Mouse (Mus musculus): Measurements from ENCODE around the gene Thegl.
A peak's percentile ranks its signal among the peaks of the same experiment; 100 is the strongest.

Thegl gene

DNA sequence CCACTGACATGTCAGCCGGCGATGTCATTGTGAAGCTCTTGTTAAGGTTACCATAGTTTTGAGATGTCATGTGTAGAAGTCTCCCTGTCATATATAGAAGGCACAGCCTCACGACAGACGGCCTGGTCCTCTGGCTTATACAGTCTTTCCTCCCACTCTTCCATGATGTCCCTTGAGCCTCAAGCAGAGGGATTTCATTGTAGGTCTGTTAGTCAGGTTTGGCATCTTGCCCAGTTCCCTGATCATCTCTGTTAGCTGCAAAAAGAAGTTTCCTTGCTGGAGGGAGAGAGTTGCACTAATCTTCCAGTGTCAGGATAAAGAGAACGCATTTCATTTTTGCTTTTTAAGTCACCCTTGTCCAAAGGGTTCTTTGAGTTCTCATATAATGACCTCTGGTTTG, 36.8 kb downstream of the Thegl start:
- no peak for DNase-seq (ENCODE audit: low spot score)

DNA sequence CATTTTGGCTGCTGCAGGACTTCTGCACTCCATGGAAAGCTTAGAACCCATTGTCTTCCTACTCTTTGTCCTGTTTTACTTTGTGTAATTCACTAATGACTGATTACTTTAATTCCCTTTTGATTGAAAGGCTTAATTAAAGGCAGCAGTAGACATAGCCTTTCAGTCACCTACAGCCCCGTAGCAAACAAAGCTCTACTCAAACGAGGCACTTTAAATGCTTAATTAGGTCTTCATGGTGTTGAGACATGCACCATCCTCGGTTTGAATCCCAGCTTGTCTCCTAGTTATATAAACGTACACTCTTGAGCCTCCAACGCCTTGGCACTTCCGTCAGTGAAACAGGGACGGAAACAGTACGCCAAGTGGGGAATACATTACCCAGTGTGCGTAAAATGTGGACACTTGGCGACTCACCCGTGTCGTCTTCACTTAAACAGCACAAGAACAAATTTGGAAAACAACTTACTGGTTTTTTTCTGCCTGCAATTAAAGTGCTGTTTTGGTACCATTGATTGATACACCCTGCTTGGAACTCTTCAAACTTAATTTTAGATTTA, 41.1 kb downstream of the Thegl start:
- DNase-seq (ENCODE audit: low spot score): no peak

DNA sequence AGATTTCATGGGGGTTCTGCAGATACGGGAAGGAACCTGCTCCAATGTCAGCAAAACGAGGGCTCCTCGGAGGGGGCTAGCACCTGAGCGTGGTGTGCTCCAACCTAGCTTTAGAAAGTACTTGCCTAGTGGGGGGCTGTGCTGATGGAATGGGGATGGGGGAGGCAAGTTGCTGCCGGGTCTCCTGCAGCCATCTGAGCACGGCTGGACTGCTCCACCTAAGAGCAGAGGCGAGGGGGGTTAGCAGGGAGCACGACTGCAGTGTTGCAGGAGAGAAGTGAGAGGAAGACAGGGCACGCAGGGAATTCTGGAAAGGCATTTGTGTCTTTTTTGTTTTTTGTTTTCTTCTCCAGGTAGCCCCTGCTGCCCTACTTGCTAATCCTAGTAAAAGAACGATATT, 44.5 kb downstream of the Thegl start:
- DNase-seq (ENCODE audit: low spot score): no peak

DNA sequence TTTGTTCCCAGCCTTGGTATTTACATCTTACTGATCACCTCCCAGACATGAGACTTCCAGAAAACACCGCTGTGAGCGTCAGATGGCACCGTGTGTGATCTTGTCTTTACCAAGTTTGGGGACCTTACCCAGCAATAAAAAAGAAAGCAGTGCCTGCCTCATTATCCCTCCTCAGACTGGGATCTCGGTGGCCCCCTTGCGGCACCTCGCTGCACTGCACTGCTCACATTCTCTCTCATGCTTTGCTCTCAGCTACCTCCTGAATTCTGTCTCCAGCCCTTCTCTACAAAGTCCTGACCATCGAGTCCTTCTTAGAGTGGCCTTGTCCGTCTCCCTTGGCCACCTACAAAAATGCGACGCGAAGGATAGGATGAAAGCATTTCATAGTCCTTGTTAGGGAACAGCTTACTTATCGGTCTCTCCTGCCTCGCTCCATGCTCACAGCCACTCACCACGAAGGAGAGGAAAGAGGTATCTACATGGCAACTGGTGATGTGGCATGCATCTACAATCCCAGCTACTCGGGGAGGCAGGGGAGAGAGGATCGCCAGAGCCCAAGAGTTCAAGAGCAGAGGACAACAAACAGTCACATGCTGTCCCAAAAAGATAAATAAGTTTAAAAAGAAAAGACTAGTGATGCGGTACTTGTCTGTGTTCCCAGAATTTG, 45.7 kb downstream of the Thegl start:
- DNase-seq (ENCODE audit: low spot score): peak; percentile 72

DNA sequence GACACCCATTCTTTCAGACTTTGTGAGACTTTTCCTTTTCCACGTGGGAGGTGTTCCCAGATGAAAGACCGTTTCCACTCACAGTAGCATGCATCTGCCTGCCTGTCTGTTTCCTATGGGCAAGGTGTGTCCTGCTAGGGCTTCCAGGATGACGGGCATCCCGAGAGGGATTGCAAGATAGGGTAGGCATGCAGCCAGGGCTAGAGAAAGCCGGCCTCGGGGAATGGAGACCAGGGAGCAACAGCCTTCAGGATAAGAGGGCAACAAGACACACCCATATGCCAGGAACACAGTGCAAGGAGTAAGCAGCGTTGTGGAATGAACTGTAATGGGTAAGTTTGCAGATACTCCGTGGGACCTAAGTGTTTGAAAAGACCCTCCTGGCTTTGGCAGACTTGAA, 51.5 kb downstream of the Thegl start:
- no peak for DNase-seq (ENCODE audit: low spot score)

DNA sequence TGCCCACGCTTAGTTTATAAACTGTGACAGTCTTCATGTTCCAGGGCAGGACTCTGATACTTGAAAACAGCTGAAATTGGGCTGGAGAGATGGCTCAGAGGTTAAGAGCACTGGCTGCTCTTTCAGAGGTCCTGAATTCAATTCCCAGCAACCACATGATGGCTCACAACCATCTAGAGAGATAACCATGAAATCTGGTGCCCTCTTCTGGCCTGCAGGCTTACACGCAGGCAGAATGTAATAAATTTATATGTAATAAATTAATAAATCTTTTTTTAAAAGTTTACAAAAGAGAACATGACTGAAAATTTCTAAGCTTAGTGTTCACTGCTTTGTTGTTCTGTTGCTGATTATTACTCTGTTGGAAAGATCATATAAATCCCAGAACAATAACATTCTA, 55.2 kb downstream of the Thegl start:
- DNase-seq (ENCODE audit: low spot score): no peak

DNA sequence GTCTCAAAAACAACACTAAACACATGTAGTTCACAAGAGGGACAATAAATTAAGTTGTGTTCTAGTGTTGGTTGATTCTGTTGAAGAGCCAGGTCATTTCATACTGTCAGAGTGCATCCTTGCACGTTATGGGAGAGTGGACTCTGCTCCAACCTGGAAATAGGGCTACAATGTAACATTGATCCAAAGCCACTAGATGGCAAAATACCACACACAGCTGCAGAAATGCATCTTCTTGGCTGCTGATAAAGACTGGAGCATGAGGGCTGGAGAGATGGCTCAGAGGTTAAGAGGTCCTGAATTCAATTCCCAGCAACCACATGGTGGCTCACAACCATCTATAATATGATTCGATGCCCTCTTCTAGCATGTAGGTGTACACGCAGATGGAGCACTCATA, 55.8 kb downstream of the Thegl start:
- DNase-seq (ENCODE audit: low spot score): no peak

DNA sequence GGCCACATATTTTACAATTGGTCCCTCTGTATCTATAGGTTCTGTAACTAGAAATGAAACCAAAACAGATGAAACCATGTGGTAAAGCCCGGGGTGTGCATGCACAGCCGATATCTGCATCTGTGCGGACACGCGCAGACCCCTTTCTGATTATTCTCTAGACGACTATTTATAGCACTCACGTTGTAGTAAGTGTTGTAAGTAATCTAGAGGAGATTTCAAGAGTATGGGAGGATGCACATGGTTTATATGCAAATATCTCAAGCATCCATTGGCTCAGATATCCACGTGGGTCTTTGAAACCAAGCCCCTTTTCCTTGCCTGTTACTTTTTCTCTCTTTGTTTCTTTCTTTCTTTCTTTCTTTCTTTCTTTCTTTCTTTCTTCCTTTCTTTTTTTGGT, 58.0 kb downstream of the Thegl start:
- DNase-seq (ENCODE audit: low spot score): no peak

DNA sequence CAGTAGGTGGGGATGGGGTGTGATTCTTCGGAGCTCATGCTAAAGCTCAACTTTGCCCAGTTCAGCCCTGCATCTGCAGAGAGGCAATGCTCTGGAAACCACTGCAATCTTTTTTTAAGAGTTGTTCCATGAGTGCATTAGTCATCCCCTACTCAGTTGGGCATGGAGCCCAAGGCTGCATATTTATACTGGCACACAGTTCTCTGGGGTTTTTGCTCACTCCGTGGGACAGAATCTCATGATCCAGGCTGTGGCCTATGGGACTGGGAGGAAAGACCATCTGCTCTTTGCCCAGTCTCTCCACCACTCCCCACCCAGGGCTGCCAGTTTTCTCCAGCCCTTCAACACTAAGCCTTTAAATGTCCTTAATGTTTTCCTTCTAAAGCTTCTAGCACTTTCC, 59.1 kb downstream of the Thegl start:
- peak; percentile 66 for DNase-seq (ENCODE audit: low spot score)

DNA sequence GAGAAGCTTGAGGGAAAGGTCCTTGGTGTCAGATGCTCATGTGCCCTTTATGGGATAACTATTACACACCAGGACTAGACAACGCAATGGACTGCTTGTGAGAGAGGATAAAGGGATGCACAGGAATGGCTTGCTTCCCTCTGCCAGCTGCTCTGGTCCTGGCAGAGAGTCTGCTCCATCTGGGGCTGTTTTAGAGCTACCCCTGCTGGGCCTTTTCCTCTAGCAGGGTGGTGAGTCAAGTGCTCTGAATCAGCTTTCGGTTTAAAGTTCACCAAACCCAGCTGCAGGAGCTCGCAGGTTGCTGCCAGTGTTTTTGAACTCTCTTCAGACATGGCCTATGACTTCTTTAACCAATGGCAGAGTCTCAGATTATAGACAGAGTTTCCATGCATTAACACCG, 60.1 kb downstream of the Thegl start:
- no peak for DNase-seq (ENCODE audit: low spot score)

DNA sequence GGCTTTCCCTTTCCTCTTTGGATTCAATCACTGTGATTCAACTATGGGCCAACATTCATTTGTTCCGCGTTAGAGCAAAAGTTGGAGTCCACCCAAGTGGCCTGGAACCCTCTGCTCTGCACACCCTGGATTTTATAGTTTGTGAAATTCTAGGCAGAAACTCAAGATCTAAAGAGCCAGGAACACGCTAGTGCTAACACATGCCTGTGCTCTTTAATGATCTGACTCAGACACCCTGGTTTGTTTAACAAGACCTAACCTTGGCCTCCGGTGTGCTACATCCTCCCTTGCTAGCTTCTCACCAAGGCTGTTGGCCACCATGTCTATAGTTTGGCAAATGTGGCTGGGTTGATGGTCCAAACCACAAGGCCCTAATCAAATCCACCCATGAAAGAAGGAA, 64.9 kb downstream of the Thegl start:
- DNase-seq (ENCODE audit: low spot score): no peak

DNA sequence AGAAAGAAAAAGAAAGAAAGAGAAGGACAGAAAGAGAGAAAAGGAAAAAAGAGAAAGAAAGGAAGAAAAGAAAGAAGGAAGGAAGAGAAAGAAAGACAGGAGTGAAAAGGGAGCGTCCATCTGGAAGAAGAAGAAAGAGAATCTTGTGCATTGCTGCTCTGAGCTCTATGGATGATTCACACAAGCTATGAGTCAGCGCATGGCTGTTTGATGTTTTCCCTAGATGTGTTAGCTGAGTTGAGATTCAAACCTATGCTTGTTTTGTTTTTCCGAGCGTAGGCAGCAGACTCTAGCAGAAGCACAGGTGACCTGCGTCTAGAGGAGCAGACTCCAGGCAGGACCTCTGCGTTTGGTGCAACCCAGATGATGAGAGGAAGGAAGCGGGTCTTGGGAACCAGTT, 66.9 kb downstream of the Thegl start:
- DNase-seq (ENCODE audit: low spot score): no peak

DNA sequence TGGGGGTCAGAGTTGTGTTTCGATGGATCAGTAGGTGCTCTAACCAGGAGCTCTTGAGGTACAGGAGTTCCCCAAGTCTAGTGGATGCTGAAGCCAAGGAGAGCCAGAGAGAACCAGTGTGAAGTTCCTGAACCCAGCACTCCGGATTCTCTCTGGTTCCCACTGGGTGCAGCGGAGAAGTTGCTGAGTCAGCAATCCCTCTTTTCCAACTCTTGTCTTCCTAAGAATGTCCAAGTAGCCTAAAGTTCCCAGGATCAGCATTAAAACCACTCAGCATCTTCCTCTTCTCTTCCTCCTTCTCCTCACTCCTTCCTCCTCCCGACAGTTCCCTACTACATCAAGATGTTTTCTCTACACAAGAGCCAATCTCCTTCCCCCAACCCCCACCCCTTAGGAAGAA, 68.6 kb downstream of the Thegl start:
- DNase-seq (ENCODE audit: low spot score): no peak

DNA sequence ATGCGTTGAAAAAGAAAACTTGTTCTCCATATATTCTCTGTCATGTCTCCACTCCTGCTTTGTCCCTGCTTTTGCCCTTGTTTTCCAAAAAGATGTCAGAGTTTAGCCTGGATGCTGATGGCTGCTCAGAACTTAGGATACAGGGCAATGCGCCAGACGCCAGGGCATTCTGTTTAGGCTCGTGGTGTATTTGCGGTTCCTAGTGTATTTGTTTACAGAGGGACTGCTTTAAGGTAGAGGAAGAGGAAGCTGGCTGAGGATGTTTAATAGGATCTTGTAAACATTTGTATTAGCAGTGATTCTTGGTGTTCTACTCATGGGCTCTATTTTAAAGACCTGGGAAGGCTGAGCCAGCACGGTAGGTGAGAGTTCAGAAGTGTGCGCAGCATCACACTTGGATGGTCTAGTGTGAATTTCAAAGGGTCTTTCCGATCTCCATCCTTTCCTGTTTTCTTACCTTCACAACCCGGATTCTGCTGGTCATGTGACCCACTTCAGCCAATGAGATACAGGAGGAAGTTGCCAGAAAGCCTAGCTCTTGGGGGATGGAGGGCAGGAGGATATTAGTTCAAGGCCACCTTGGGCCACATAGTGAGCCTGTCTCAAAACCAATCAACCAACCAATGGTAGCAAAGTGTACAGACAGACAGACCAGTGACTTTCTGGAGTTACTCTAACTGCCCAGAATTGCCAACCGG, 70.1 kb downstream of the Thegl start:
- DNase-seq (ENCODE audit: low spot score): no peak

DNA sequence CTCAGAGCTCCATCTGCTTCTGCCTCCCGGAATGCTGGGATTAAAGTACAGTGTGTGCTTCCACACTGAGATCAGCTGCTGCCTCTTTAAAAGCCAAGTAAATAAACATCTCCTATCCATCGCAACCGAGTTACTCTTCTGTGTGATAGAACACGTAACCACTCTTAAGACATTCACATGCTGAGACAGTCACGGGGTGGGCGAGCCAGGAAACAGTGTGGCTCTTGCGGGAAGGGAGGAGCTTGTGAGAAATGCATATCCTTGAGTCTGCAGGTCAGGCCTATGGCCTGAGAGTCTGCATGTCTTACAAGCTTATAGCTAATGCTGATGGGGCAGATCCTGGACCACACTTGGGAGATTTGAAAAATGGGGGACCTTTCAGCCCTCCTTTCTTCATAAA, 70.7 kb downstream of the Thegl start:
- DNase-seq (ENCODE audit: low spot score): no peak

DNA sequence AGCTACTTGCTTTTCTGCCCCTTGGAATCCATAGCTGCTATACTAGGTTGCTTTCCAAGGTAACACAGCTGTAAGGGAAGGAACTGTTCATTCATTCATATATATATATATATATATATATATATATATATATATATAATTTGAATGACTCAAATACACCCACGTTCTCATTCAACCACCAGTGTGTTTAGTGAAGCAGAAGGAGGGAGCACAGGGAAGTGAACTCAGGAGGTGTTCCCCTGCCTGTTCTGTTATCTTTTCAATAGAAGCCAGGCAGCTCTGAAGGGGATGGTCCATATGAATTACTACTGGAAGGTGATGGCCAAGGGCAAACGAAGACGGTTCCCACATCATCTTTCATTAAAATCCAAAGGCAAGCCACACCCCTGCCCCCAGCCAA, 71.3 kb downstream of the Thegl start:
- no peak for DNase-seq (ENCODE audit: low spot score)

DNA sequence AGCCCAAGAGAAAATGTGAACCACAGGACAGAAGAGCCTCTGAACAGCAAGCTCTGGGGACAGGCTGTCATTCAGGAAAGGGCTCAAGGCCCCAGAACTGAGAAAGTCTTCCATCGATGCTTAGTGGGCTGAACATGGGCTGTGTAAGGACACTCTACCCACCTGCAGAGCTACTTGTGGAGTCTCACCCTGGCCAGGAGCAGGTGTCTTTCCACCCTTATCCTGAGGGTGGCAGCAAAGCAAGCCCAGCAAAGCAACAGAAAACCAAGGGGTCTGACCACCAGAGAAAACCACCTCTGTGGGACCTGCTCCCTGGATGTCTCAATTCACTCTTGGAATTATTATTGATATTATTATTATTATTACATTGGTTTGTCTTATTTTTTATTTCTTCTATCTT, 73.5 kb downstream of the Thegl start:
- DNase-seq (ENCODE audit: low spot score): peak; percentile 67

DNA sequence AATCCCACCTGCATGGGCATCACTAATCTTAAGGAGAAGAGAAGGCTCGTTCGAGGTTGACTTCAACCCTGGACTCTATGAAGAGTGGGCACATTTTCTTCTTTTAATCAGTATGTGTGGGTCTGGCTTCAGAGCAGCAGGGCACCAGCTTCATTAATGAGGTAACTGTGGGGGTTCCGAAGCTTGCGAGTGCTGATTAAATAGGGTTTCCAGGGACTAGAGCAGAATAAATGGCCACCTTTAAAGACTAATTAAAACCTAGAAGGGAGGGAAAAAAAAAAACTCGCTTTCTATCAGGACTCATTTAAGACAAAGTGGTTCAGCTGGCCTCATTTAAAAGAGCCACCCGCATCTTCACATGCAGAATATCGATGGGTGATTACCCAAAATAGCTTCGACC, 74.1 kb downstream of the Thegl start:
- no peak for DNase-seq (ENCODE audit: low spot score)

DNA sequence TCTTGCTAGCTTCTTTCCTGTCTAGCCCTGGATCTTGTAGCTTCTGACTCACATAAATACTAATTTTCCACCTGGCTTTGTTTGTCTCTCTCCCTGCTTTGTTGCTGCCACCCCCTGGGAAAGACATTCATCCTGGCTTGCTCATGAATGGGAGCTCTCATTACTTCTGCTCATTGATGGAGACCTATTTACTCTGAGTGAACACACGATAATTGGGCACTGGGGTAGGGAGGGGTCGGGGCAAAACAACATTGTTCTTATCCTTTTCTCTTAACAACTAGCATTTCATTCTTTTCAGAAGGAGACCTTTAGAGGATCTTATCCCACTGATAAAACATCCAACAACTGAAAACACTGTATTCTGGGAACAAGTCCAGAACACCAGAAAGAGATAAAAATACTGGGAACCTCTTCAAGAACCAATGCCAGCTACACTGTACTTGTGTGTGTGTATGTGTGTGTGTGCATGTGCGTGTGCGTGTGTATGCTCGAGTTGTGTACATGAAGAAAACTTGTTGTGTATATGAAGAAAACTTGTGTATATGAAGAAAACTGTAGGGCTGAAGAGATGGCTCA, 74.8 kb downstream of the Thegl start:
- DNase-seq (ENCODE audit: low spot score): no peak

DNA sequence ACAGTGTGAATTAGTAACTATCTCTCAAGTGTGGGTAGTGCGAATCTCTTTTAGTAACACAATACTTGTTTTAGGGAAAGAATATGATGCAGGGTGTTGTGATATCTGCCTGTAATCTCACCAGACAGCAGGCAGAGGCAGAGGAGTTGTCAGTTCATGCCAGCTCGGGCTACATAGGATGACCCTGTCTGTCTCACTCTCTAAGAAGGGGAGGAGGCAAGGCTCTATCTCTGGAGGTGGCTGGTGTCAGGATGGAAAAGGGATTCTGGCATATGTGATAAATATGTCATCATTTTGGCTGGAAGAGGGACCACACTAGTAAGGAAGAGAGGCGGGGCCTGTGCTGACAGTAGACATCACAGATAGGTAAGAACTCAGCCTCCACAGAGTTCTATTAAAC, 76.1 kb downstream of the Thegl start:
- no peak for DNase-seq (ENCODE audit: low spot score)

DNA sequence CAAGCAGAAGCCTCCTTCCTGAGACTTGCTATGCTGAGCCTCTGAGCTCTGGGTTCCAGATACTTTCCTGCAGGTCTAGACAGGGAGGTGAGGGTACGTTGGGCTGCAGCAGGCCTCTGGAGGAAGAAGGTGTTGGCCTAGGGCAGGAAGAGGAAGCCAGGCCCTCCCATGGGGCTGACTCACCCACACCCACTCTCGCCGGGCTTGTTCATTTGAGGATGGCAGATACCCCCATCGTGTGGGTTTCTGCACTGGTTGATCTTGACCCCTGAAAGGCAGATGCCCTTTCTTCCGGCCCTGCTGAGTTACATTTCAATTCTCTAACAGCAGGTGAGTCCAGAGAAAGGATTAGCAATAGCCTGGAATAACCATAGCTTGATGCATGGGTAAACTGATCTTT, 76.7 kb downstream of the Thegl start:
- DNase-seq (ENCODE audit: low spot score): no peak

DNA sequence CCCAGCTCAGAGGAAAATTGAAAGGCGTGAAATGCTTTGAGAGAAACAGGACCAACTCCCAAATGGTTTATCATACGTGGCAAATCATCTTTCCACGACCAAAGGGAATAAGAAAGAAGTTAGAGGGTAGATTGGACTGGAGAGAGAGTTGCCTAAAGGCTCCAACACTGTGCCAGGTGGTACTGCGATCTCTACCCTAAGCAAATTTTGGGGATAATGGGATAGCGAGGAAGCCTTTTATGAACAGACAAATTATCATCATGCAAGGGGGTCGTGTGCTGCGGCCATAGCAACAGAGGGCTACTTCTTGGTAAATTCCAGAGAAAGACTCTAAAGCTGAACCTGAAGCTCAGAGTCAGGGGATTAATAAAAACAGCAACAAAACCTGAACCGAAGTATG, 78.1 kb downstream of the Thegl start:
- no peak for DNase-seq (ENCODE audit: low spot score)

Measured in lung, postnatal 25 days (tissue).